Mouse (Mus musculus) induced T-regulatory cell, adult 2 months (primary cell): ENCODE results near the gene B230217C12Rik.
A peak's percentile ranks its signal among the peaks of the same experiment; 100 is the strongest.

Source experiments
- DNase-seq: peaks from one replicate; pipeline ENCODE4 v3.0.0-alpha.2; 2012; ENCODE audit warnings: low read depth

B230217C12Rik gene

GRCm38 (mm10) chr11:97809235-97810121 lies 31.1 kb upstream of the B230217C12Rik start:
- no peak for DNase-seq

- peak; percentile 67 for DNase-seq
These were observed 30.2 kb upstream of the B230217C12Rik start for GRCm38 (mm10) chr11:97810356-97810755.

GRCm38 (mm10) chr11:97810970-97811369 lies 29.6 kb upstream of the B230217C12Rik start:
- no peak for DNase-seq

GRCm38 (mm10) chr11:97811569-97812362 lies 28.8 kb upstream of the B230217C12Rik start:
- no peak for DNase-seq

- DNase-seq = no peak
These were observed 28.1 kb upstream of the B230217C12Rik start for GRCm38 (mm10) chr11:97812491-97812921.

GRCm38 (mm10) chr11:97813085-97813484 lies 27.5 kb upstream of the B230217C12Rik start:
- DNase-seq = no peak

- DNase-seq = no peak
These were observed 26.6 kb upstream of the B230217C12Rik start for GRCm38 (mm10) chr11:97813746-97814515.

GRCm38 (mm10) chr11:97815736-97816135 lies 24.8 kb upstream of the B230217C12Rik start:
- DNase-seq = no peak

- no peak for DNase-seq
These were observed 24.4 kb upstream of the B230217C12Rik start for GRCm38 (mm10) chr11:97816176-97816575.

- DNase-seq = no peak
These were observed 23.7 kb upstream of the B230217C12Rik start for GRCm38 (mm10) chr11:97816916-97817315.

GRCm38 (mm10) chr11:97817379-97817778 lies 23.2 kb upstream of the B230217C12Rik start:
- DNase-seq = no peak

- DNase-seq = no peak
These were observed 22.6 kb upstream of the B230217C12Rik start for GRCm38 (mm10) chr11:97818003-97818402.

GRCm38 (mm10) chr11:97818571-97818970 lies 22.0 kb upstream of the B230217C12Rik start:
- DNase-seq = no peak

GRCm38 (mm10) chr11:97819102-97819501 lies 21.5 kb upstream of the B230217C12Rik start:
- DNase-seq = no peak

- DNase-seq = no peak
These were observed 20.7 kb upstream of the B230217C12Rik start for GRCm38 (mm10) chr11:97819923-97820322.

GRCm38 (mm10) chr11:97820840-97821239 lies 19.7 kb upstream of the B230217C12Rik start:
- peak; percentile 45 for DNase-seq

- peak; percentile 76 for DNase-seq
These were observed 19.0 kb upstream of the B230217C12Rik start for GRCm38 (mm10) chr11:97821401-97822064.

GRCm38 (mm10) chr11:97822840-97823603 lies 17.6 kb upstream of the B230217C12Rik start:
- DNase-seq = no peak

GRCm38 (mm10) chr11:97824168-97824567 lies 16.4 kb upstream of the B230217C12Rik start:
- no peak for DNase-seq

GRCm38 (mm10) chr11:97824895-97825294 lies 15.7 kb upstream of the B230217C12Rik start:
- DNase-seq = no peak

GRCm38 (mm10) chr11:97825295-97825694 lies 15.3 kb upstream of the B230217C12Rik start:
- peak; percentile 85 for DNase-seq
